Mouse (Mus musculus) neural tube, embryonic 15.5 days (tissue): ENCODE measurements around the gene Gng7. TPM values are rescaled to one million over a fixed set of nuclear protein-coding genes. Genes with fewer than 3 reads are reported as not detected.

Experiments
- ATAC-seq: fragments of 200-750 bp; cut with Nextera tagmentation; 2 replicates; pipeline ENCODE4 v1.8.0; 2017; ENCODE audit warnings: mild to moderate bottlenecking, moderate TSS enrichment, moderate library complexity; ENCODE audit not compliant: low FRiP score
- H3K27ac ChIP-seq: fragments of 300-500 bp; sonication (generic); replicated peaks from 2 replicates; pipeline ENCODE4 v1.5.1; 2015; ENCODE audit warnings: mild to moderate bottlenecking, inconsistent platforms
- H3K27me3 ChIP-seq: fragments of 300-500 bp; sonication (generic); replicated peaks from 2 replicates; pipeline ENCODE4 v1.6.1; 2015; ENCODE audit warnings: inconsistent platforms
- H3K36me3 ChIP-seq: fragments of 300-500 bp; sonication (generic); 2 replicates; pipeline ENCODE4 v1.6.1; 2015; ENCODE audit warnings: inconsistent platforms
- H3K4me1 ChIP-seq: fragments of 300-500 bp; sonication (generic); 2 replicates; pipeline ENCODE4 v1.6.1; 2015; ENCODE audit warnings: inconsistent platforms
- H3K4me2 ChIP-seq: fragments of 300-500 bp; sonication (generic); 2 replicates; pipeline ENCODE4 v1.6.1; 2015; ENCODE audit warnings: inconsistent platforms, mild to moderate bottlenecking, moderate library complexity
- H3K4me3 ChIP-seq: fragments of 300-500 bp; sonication (generic); replicated peaks from 2 replicates; pipeline ENCODE4 v1.5.1; 2015; ENCODE audit warnings: mild to moderate bottlenecking, inconsistent platforms
- H3K9ac ChIP-seq: fragments of 300-500 bp; sonication (generic); replicated peaks from 2 replicates; pipeline ENCODE4 v1.6.1; 2015; ENCODE audit warnings: mild to moderate bottlenecking, inconsistent platforms
- H3K9me3 ChIP-seq: fragments of 300-500 bp; sonication (generic); replicated peaks from 2 replicates; pipeline ENCODE4 v1.6.1; 2016; ENCODE audit warnings: inconsistent platforms
- WGBS: fragments of 180-500 bp; shearing (Covaris S2); methylation state at CpG from one replicate; pipeline ENCODE4 v1.1.7; 2015; ENCODE audit warnings: mixed read lengths; 5-methylcytosine and 5-hydroxymethylcytosine counted together
- polyA plus RNA-seq: library from polyadenylated mRNA; unstranded; fragments of >200 nt; fragmentation: Nextera tagmentation; extraction: Ambion mirVana; gene quantifications from 2 replicates; pipeline ENCODE4 v1.2.1, GENCODE M21; 2015

The Gng7 gene
- polyA plus RNA-seq, 1 experiment from 2014 or later, result 24.9 TPM

- Histone ChIP-seq H3K36me3 (no peaks in the 10 kb centered on the region), H3K9ac (no peak overlapping the region), H3K4me2 (no peak overlapping the region), H3K9me3 (no peaks in the 10 kb centered on the region), H3K4me3 (no peak overlapping the region), H3K4me1 (peaks cover 7% of the 10 kb centered on the region), H3K27ac (no peak overlapping the region), H3K27me3 (no peaks in the 10 kb centered on the region)
- 91% methylated on average over 7 of the region's 7 CpGs for WGBS
- no peak for ATAC-seq
Observed at GRCm38 (mm10) chr10:81006005-81006677, 8.6 kb downstream of the Gng7 start.

- no peaks in the 10 kb centered on the region for H3K9me3 ChIP-seq
- H3K36me3 ChIP-seq, result no peaks in the 10 kb centered on the region
- no peak overlapping the region for H3K4me3 ChIP-seq
- no peak overlapping the region for H3K27ac ChIP-seq
- H3K4me2 ChIP-seq, result peak overlapping the region; percentile 35
- 38% methylated on average over 10 of the region's 10 CpGs for WGBS
- no peaks in the 10 kb centered on the region for H3K27me3 ChIP-seq
- ATAC-seq, result peak; percentile 33; the same call in 1 of the 2 replicates
- no peak overlapping the region for H3K9ac ChIP-seq
- peaks cover 25% of the 10 kb centered on the region for H3K4me1 ChIP-seq
Observed at GRCm38 (mm10) chr10:81001161-81001560, 13.6 kb downstream of the Gng7 start.

- Histone ChIP-seq H3K9me3 (no peaks in the 10 kb centered on the region), H3K36me3 (no peaks in the 10 kb centered on the region), H3K9ac (no peak overlapping the region), H3K27me3 (no peaks in the 10 kb centered on the region), H3K4me2 (peak overlapping the region; percentile 35), H3K27ac (no peak overlapping the region), H3K4me1 (peaks cover 25% of the 10 kb centered on the region), H3K4me3 (no peak overlapping the region)
- WGBS, result 44% methylated on average over 28 of the region's 28 CpGs
- no peak for ATAC-seq
Observed at GRCm38 (mm10) chr10:81000197-81001062, 14.3 kb downstream of the Gng7 start.

DNA sequence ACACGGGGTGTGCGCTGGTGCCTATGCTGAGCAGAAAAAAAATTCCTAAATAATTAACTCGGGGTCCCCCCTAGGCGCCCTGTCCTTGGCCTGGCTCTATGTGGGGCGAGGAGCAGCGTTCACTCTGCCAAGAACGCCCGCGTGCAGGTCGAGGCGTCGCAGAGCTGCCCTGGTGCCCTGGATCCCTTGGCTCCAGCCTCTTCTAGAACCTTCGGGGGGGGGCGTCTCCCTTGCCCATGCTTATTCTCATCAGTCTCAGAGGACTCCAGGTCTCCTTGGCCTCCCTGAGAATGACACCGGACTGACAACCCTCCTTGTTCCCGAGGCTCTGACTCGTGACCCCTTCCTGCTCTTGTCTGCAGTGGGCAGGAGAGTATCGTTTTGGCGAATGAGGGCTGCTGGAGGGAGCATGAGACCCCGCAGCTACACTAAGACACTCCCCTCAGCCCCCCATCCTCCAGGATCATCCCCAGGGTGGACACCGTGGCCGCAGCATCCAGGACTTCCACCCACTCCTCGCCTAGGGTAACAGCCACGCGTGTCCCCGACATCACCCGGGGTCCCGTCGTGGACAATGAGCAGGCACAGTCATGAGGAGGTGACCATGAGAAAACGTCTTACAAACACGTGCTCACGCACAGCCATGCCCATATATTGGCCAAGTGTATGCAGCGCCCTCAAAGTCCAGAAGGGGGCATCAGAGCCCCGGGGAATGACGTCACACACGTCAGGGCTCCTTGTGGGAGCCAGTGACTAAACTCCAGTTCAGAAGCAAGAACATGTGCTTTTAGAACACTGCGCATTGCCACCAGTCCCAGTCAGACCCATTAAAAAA is 15.2 kb downstream of the Gng7 start:
- Histone ChIP-seq H3K4me3 (peak overlapping the region; percentile 20), H3K4me1 (peaks cover 29% of the 10 kb centered on the region), H3K36me3 (no peaks in the 10 kb centered on the region), H3K27ac (no peak overlapping the region), H3K9ac (peak overlapping the region; percentile 34; the same call in 1 of the 2 replicates), H3K4me2 (peak overlapping the region; percentile 55), H3K27me3 (0 out of 2 replicates have a peak, but pooled peaks cover 4% of the 10 kb centered on the region), H3K9me3 (no peaks in the 10 kb centered on the region)
- peak; percentile 63 for ATAC-seq
- 31% methylated on average over 37 of the region's 37 CpGs for WGBS

GRCm38 (mm10) chr10:80998778-80999177 is 16.0 kb downstream of the Gng7 start:
- Histone ChIP-seq H3K27ac (no peak overlapping the region), H3K4me2 (no peak overlapping the region), H3K9me3 (no peaks in the 10 kb centered on the region), H3K27me3 (0 out of 2 replicates have a peak, but pooled peaks cover 6% of the 10 kb centered on the region), H3K4me3 (no peak overlapping the region), H3K36me3 (no peaks in the 10 kb centered on the region), H3K4me1 (peaks cover 29% of the 10 kb centered on the region), H3K9ac (no peak overlapping the region)
- 16% methylated on average over 12 of the region's 12 CpGs for WGBS
- ATAC-seq, result no peak

DNA sequence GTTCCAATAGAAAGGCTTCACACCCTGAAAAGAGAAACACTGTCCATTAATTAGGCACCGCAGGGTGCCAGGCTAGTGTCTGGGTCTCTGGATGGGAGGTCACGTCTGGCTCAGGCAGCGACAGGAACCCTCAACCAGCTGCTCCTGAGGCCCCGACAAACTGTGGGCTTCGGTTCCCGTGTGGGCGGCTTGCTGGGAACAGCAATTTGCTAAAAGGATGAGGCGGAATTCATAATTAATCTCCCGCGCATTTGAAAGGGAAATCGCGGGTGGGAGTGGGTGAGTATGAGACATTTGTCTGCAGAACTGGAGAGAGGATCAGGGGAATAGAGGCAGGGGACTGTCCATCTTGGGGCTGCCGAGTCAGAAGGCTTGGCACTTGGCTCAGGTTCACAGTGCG is 16.7 kb downstream of the Gng7 start:
- Histone ChIP-seq H3K36me3 (no peaks in the 10 kb centered on the region), H3K4me2 (no peak overlapping the region), H3K4me3 (no peak overlapping the region), H3K27me3 (peaks cover 8% of the 10 kb centered on the region; the same call in 1 of the 2 replicates), H3K9ac (no peak overlapping the region), H3K27ac (no peak overlapping the region), H3K9me3 (no peaks in the 10 kb centered on the region), H3K4me1 (peaks cover 34% of the 10 kb centered on the region)
- 31% methylated on average over 14 of the region's 14 CpGs for WGBS
- no peak for ATAC-seq

DNA sequence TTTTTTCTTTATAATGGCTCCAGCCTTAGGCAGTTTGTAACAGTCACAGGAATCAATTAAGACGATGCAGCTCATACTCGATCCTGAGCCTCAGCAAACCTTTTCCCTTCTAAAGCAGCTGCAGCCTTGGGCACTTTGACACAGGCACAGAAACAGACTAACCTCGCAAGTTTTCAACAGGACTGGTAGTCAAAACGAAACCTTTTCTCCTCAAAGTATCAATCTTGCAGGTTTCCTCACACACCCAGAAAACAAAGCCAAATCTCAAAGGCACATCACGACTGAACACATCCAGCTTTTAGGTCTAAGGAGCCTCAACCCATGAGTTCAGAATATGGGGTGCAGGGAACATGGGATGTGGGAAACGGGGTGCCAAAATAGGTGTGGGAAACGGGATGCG is 17.4 kb downstream of the Gng7 start:
- H3K4me2 ChIP-seq, result no peak overlapping the region
- H3K9me3 ChIP-seq, result no peaks in the 10 kb centered on the region
- H3K27me3 ChIP-seq, result peaks cover 8% of the 10 kb centered on the region; the same call in 1 of the 2 replicates
- WGBS, result 87% methylated on average over 8 of the region's 8 CpGs
- no peak overlapping the region for H3K9ac ChIP-seq
- no peak overlapping the region for H3K27ac ChIP-seq
- H3K4me3 ChIP-seq, result no peak overlapping the region
- no peak for ATAC-seq
- H3K36me3 ChIP-seq, result no peaks in the 10 kb centered on the region
- peaks cover 35% of the 10 kb centered on the region for H3K4me1 ChIP-seq

DNA sequence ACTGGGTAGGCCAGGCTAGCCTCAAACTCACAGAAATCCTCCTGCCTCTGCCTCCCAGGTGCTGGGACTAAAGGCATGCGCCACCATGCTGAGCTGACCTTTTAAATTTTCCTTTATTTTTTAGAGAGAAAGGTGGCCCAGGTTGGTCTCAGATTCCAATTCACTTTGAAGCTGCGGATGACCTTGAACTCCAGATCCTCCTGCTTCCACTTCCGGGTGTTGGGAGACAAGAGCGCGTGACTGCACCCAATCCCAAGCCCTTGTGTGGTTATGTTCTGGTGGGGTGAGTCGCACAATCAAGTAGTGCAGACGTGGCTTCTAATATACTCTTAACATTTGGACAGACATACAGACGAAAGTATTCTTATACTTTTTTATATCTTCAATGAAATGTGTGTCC is 18.2 kb downstream of the Gng7 start:
- Histone ChIP-seq H3K4me2 (no peak overlapping the region), H3K9me3 (no peaks in the 10 kb centered on the region), H3K4me1 (peaks cover 33% of the 10 kb centered on the region), H3K27me3 (peaks cover 11% of the 10 kb centered on the region; the same call in 1 of the 2 replicates), H3K4me3 (no peak overlapping the region), H3K9ac (no peak overlapping the region), H3K36me3 (no peaks in the 10 kb centered on the region), H3K27ac (no peak overlapping the region)
- WGBS, result 94% methylated on average over 8 of the region's 8 CpGs
- ATAC-seq, result no peak

- 0 out of 2 replicates have a peak overlapping the region, but pooled peaks have one; percentile 2 for H3K4me3 ChIP-seq
- no peak overlapping the region for H3K27ac ChIP-seq
- H3K9me3 ChIP-seq, result no peaks in the 10 kb centered on the region
- 10% methylated on average over 21 of the region's 21 CpGs for WGBS
- H3K27me3 ChIP-seq, result peaks cover 11% of the 10 kb centered on the region; the same call in 1 of the 2 replicates
- peaks cover 20% of the 10 kb centered on the region for H3K4me1 ChIP-seq
- H3K4me2 ChIP-seq, result peak overlapping the region; percentile 49
- ATAC-seq, result 0 out of 2 replicates have a peak, but pooled peaks have one; percentile 22
- no peaks in the 10 kb centered on the region for H3K36me3 ChIP-seq
- H3K9ac ChIP-seq, result peak overlapping the region; percentile 21
Observed at GRCm38 (mm10) chr10:80995091-80995632, 19.6 kb downstream of the Gng7 start.

GRCm38 (mm10) chr10:80994621-80995020 is 20.1 kb downstream of the Gng7 start:
- whole genome bisulfite sequencing, result 62% methylated on average over 4 of the region's 4 CpGs
- H3K9ac ChIP-seq, result peak overlapping the region; percentile 21; the same call in 1 of the 2 replicates

GRCm38 (mm10) chr10:80993276-80993675 is 21.5 kb downstream of the Gng7 start:
- Histone ChIP-seq H3K9me3 (no peaks in the 10 kb centered on the region), H3K4me1 (peaks cover 11% of the 10 kb centered on the region), H3K4me2 (no peak overlapping the region), H3K9ac (no peak overlapping the region), H3K36me3 (no peaks in the 10 kb centered on the region), H3K27ac (no peak overlapping the region), H3K27me3 (peaks cover 11% of the 10 kb centered on the region; the same call in 1 of the 2 replicates), H3K4me3 (no peak overlapping the region)
- ATAC-seq, result no peak
- WGBS, result 58% methylated on average over 5 of the region's 5 CpGs

More at GRCm38 (mm10) chr10:80994621-80995020, 20.1 kb downstream of the Gng7 start:
- H3K4me3 ChIP-seq, result 0 out of 2 replicates have a peak overlapping the region, but pooled peaks have one; percentile 2
- no peaks in the 10 kb centered on the region for H3K36me3 ChIP-seq
- no peak overlapping the region for H3K27ac ChIP-seq
- H3K9me3 ChIP-seq, result no peaks in the 10 kb centered on the region
- peaks cover 14% of the 10 kb centered on the region for H3K4me1 ChIP-seq
- ATAC-seq, result no peak
- H3K27me3 ChIP-seq, result peaks cover 11% of the 10 kb centered on the region; the same call in 1 of the 2 replicates
- H3K4me2 ChIP-seq, result peak overlapping the region; percentile 49
